Mouse (Mus musculus): Measurements from ENCODE around the gene Acsm2. TPM values are rescaled to one million over a fixed set of nuclear protein-coding genes. Genes with fewer than 3 reads are reported as not detected.
A peak's percentile ranks its signal among the peaks of the same experiment; 100 is the strongest.

Gene Acsm2
- not detected in 2 replicates for polyA plus RNA-seq (2014; fragmentation: Nextera tagmentation; extraction: Ambion mirVana)

GRCm38 (mm10) chr7:119554040-119554439, at the start of gene Acsm2:
Gene Acsm2 (plus strand): TSS chr7:119554340.
- H3K27ac ChIP-seq (replicated peaks; ENCODE audit: low read depth, low read length), result no peak within 1 kb of the TSS
- H3K4me1 ChIP-seq (ENCODE audit: control insufficient read depth, insufficient read depth, low read length), result no peaks in the 10 kb centered on the region
- no peaks in the 10 kb centered on the region for H3K27me3 ChIP-seq (ENCODE audit: control insufficient read depth, insufficient read depth, low read length)
- DNase-seq (ENCODE audit: low spot score) (no peak), ATAC-seq (ENCODE audit: insufficient number of reproducible peaks, low FRiP score, low TSS enrichment, low read depth) (no peak)
- no peak within 1 kb of the TSS for H3K9ac ChIP-seq (ENCODE audit: low read length)
- H3K4me2 ChIP-seq (ENCODE audit: low read depth, severe bottlenecking), result no peak within 1 kb of the TSS
- H3K4me3 ChIP-seq (ENCODE audit: low read depth, low read length), result no peak within 1 kb of the TSS
- no peaks in the 10 kb centered on the region for H3K9me3 ChIP-seq (ENCODE audit: control insufficient read depth, low read length)
- H3K36me3 ChIP-seq (ENCODE audit: control insufficient read depth, insufficient read depth, low read length), result no peaks in the 10 kb centered on the region
- 84% methylated on average over 1 of the region's 1 CpGs for WGBS

- ATAC-seq (ENCODE audit: insufficient number of reproducible peaks, low FRiP score, low TSS enrichment, low read depth), result no peak
These were observed 43.0 kb upstream of the Acsm2 start for GRCm38 (mm10) chr7:119511143-119511542.

GRCm38 (mm10) chr7:119513056-119513455, 41.1 kb upstream of the Acsm2 start:
- no peak overlapping the region for H3K4me3 ChIP-seq (ENCODE audit: low read depth, low read length)
- no peaks in the 10 kb centered on the region for H3K27me3 ChIP-seq (ENCODE audit: control insufficient read depth, insufficient read depth, low read length)
- no peak overlapping the region for H3K4me2 ChIP-seq (ENCODE audit: low read depth, severe bottlenecking)
- no peak overlapping the region for H3K27ac ChIP-seq (replicated peaks; ENCODE audit: low read depth, low read length)
- no peak for ATAC-seq (ENCODE audit: insufficient number of reproducible peaks, low FRiP score, low TSS enrichment, low read depth)
- H3K4me1 ChIP-seq (ENCODE audit: control insufficient read depth, insufficient read depth, low read length), result no peaks in the 10 kb centered on the region
- DNase-seq (ENCODE audit: low spot score), result peak; percentile 64
- no peaks in the 10 kb centered on the region for H3K9me3 ChIP-seq (ENCODE audit: control insufficient read depth, low read length)
- 33% methylated on average over 7 of the region's 7 CpGs for WGBS
- H3K36me3 ChIP-seq (ENCODE audit: control insufficient read depth, insufficient read depth, low read length), result no peaks in the 10 kb centered on the region
- H3K9ac ChIP-seq (ENCODE audit: low read length), result no peak overlapping the region

More at GRCm38 (mm10) chr7:119511143-119511542, 43.0 kb upstream of the Acsm2 start:
- 92% methylated on average over 4 of the region's 4 CpGs for WGBS
- H3K4me2 ChIP-seq (ENCODE audit: low read depth, severe bottlenecking), result no peak overlapping the region
- H3K36me3 ChIP-seq (ENCODE audit: control insufficient read depth, insufficient read depth, low read length), result no peaks in the 10 kb centered on the region
- H3K27ac ChIP-seq (replicated peaks; ENCODE audit: low read depth, low read length), result no peak overlapping the region
- no peaks in the 10 kb centered on the region for H3K9me3 ChIP-seq (ENCODE audit: control insufficient read depth, low read length)
- H3K27me3 ChIP-seq (ENCODE audit: control insufficient read depth, insufficient read depth, low read length), result no peaks in the 10 kb centered on the region
- no peak for DNase-seq (ENCODE audit: low spot score)
- no peak overlapping the region for H3K9ac ChIP-seq (ENCODE audit: low read length)
- no peak overlapping the region for H3K4me3 ChIP-seq (ENCODE audit: low read depth, low read length)
- no peaks in the 10 kb centered on the region for H3K4me1 ChIP-seq (ENCODE audit: control insufficient read depth, insufficient read depth, low read length)

GRCm38 (mm10) chr7:119515492-119516271, 38.5 kb upstream of the Acsm2 start:
- Histone ChIP-seq H3K4me1 (ENCODE audit: control insufficient read depth, insufficient read depth, low read length) (no peaks in the 10 kb centered on the region), H3K9ac (ENCODE audit: low read length) (no peak overlapping the region), H3K9me3 (ENCODE audit: control insufficient read depth, low read length) (no peaks in the 10 kb centered on the region), H3K4me2 (ENCODE audit: low read depth, severe bottlenecking) (no peak overlapping the region), H3K27ac (replicated peaks; ENCODE audit: low read depth, low read length) (no peak overlapping the region), H3K27me3 (ENCODE audit: control insufficient read depth, insufficient read depth, low read length) (no peaks in the 10 kb centered on the region), H3K36me3 (ENCODE audit: control insufficient read depth, insufficient read depth, low read length) (no peaks in the 10 kb centered on the region), H3K4me3 (ENCODE audit: low read depth, low read length) (no peak overlapping the region)
- 72% methylated on average over 10 of the region's 10 CpGs for WGBS
- DNase-seq (ENCODE audit: low spot score) (peak; percentile 63), ATAC-seq (ENCODE audit: insufficient number of reproducible peaks, low FRiP score, low TSS enrichment, low read depth) (no peak)

GRCm38 (mm10) chr7:119516272-119516558, 37.9 kb upstream of the Acsm2 start:
- H3K36me3 ChIP-seq (ENCODE audit: control insufficient read depth, insufficient read depth, low read length), result no peaks in the 10 kb centered on the region
- no peaks in the 10 kb centered on the region for H3K9me3 ChIP-seq (ENCODE audit: control insufficient read depth, low read length)
- no peaks in the 10 kb centered on the region for H3K27me3 ChIP-seq (ENCODE audit: control insufficient read depth, insufficient read depth, low read length)
- H3K4me3 ChIP-seq (ENCODE audit: low read depth, low read length), result no peak overlapping the region
- no peak overlapping the region for H3K4me2 ChIP-seq (ENCODE audit: low read depth, severe bottlenecking)
- no peak overlapping the region for H3K9ac ChIP-seq (ENCODE audit: low read length)
- H3K27ac ChIP-seq (replicated peaks; ENCODE audit: low read depth, low read length), result no peak overlapping the region
- DNase-seq (ENCODE audit: low spot score) (no peak), ATAC-seq (ENCODE audit: insufficient number of reproducible peaks, low FRiP score, low TSS enrichment, low read depth) (no peak)
- WGBS, result 85% methylated on average over 7 of the region's 7 CpGs
- no peaks in the 10 kb centered on the region for H3K4me1 ChIP-seq (ENCODE audit: control insufficient read depth, insufficient read depth, low read length)

- H3K4me2 ChIP-seq (ENCODE audit: low read depth, severe bottlenecking), result no peak within 1 kb of the TSS
- ATAC-seq (ENCODE audit: insufficient number of reproducible peaks, low FRiP score, low TSS enrichment, low read depth), result no peak
- H3K27me3 ChIP-seq (ENCODE audit: control insufficient read depth, insufficient read depth, low read length), result no peaks in the 10 kb centered on the region
- H3K4me1 ChIP-seq (ENCODE audit: control insufficient read depth, insufficient read depth, low read length), result no peaks in the 10 kb centered on the region
- no peaks in the 10 kb centered on the region for H3K9me3 ChIP-seq (ENCODE audit: control insufficient read depth, low read length)
- H3K27ac ChIP-seq (replicated peaks; ENCODE audit: low read depth, low read length), result no peak within 1 kb of the TSS
- WGBS, result 74% methylated on average over 5 of the region's 5 CpGs
- H3K4me3 ChIP-seq (ENCODE audit: low read depth, low read length), result no peak within 1 kb of the TSS
- no peak within 1 kb of the TSS for H3K9ac ChIP-seq (ENCODE audit: low read length)
- no peak for DNase-seq (ENCODE audit: low spot score)
- no peaks in the 10 kb centered on the region for H3K36me3 ChIP-seq (ENCODE audit: control insufficient read depth, insufficient read depth, low read length)
These were observed 35.0 kb upstream of the Acsm2 start, which contains the start of gene Acsm5 for GRCm38 (mm10) chr7:119519163-119519562. Gene Acsm5 (plus strand): TSS chr7:119519463.

- H3K9me3 ChIP-seq (ENCODE audit: control insufficient read depth, low read length), result no peaks in the 10 kb centered on the region
- H3K27ac ChIP-seq (replicated peaks; ENCODE audit: low read depth, low read length), result no peak overlapping the region
- H3K4me2 ChIP-seq (ENCODE audit: low read depth, severe bottlenecking), result no peak overlapping the region
- WGBS, result 55% methylated on average over 5 of the region's 5 CpGs
- H3K27me3 ChIP-seq (ENCODE audit: control insufficient read depth, insufficient read depth, low read length), result no peaks in the 10 kb centered on the region
- H3K4me3 ChIP-seq (ENCODE audit: low read depth, low read length), result no peak overlapping the region
- no peaks in the 10 kb centered on the region for H3K36me3 ChIP-seq (ENCODE audit: control insufficient read depth, insufficient read depth, low read length)
- no peaks in the 10 kb centered on the region for H3K4me1 ChIP-seq (ENCODE audit: control insufficient read depth, insufficient read depth, low read length)
- DNase-seq (ENCODE audit: low spot score) (peak; percentile 79), ATAC-seq (ENCODE audit: insufficient number of reproducible peaks, low FRiP score, low TSS enrichment, low read depth) (no peak)
- H3K9ac ChIP-seq (ENCODE audit: low read length), result no peak overlapping the region
These were observed 34.5 kb upstream of the Acsm2 start for GRCm38 (mm10) chr7:119519654-119520053.

- no peaks in the 10 kb centered on the region for H3K9me3 ChIP-seq (ENCODE audit: control insufficient read depth, low read length)
- H3K27me3 ChIP-seq (ENCODE audit: control insufficient read depth, insufficient read depth, low read length), result no peaks in the 10 kb centered on the region
- H3K27ac ChIP-seq (replicated peaks; ENCODE audit: low read depth, low read length), result no peak overlapping the region
- no peak overlapping the region for H3K4me2 ChIP-seq (ENCODE audit: low read depth, severe bottlenecking)
- no peak for DNase-seq (ENCODE audit: low spot score)
- WGBS, result 86% methylated on average over 3 of the region's 3 CpGs
- no peaks in the 10 kb centered on the region for H3K4me1 ChIP-seq (ENCODE audit: control insufficient read depth, insufficient read depth, low read length)
- H3K4me3 ChIP-seq (ENCODE audit: low read depth, low read length), result no peak overlapping the region
- no peak overlapping the region for H3K9ac ChIP-seq (ENCODE audit: low read length)
- no peak for ATAC-seq (ENCODE audit: insufficient number of reproducible peaks, low FRiP score, low TSS enrichment, low read depth)
- H3K36me3 ChIP-seq (ENCODE audit: control insufficient read depth, insufficient read depth, low read length), result no peaks in the 10 kb centered on the region
These were observed 32.3 kb upstream of the Acsm2 start for GRCm38 (mm10) chr7:119521816-119522215.

GRCm38 (mm10) chr7:119522385-119522784, 31.8 kb upstream of the Acsm2 start:
- WGBS, result 81% methylated on average over 1 of the region's 1 CpGs
- H3K9ac ChIP-seq (ENCODE audit: low read length), result no peak overlapping the region
- H3K36me3 ChIP-seq (ENCODE audit: control insufficient read depth, insufficient read depth, low read length), result no peaks in the 10 kb centered on the region
- H3K4me3 ChIP-seq (ENCODE audit: low read depth, low read length), result no peak overlapping the region
- no peaks in the 10 kb centered on the region for H3K4me1 ChIP-seq (ENCODE audit: control insufficient read depth, insufficient read depth, low read length)
- no peaks in the 10 kb centered on the region for H3K9me3 ChIP-seq (ENCODE audit: control insufficient read depth, low read length)
- ATAC-seq (ENCODE audit: insufficient number of reproducible peaks, low FRiP score, low TSS enrichment, low read depth) (no peak), DNase-seq (ENCODE audit: low spot score) (no peak)
- no peak overlapping the region for H3K27ac ChIP-seq (replicated peaks; ENCODE audit: low read depth, low read length)
- H3K4me2 ChIP-seq (ENCODE audit: low read depth, severe bottlenecking), result no peak overlapping the region
- H3K27me3 ChIP-seq (ENCODE audit: control insufficient read depth, insufficient read depth, low read length), result no peaks in the 10 kb centered on the region

Measured in limb, embryonic 11.5 days (tissue).